Mouse (Mus musculus) urinary bladder, postnatal 36 days (tissue): ENCODE data around the gene Ccdc137.

Experiments used
- DNase-seq, 2 experiments: peaks; one replicate each; pipeline ENCODE4 v3.0.0; 2022; ENCODE audit warnings: low spot score in 2 of 2, mixed read lengths in 1 of 2

The Ccdc137 gene

GRCm38 (mm10) chr11:120458847-120459597 is 1.1 kb downstream of the Ccdc137 start:
- no peak for DNase-seq

DNA sequence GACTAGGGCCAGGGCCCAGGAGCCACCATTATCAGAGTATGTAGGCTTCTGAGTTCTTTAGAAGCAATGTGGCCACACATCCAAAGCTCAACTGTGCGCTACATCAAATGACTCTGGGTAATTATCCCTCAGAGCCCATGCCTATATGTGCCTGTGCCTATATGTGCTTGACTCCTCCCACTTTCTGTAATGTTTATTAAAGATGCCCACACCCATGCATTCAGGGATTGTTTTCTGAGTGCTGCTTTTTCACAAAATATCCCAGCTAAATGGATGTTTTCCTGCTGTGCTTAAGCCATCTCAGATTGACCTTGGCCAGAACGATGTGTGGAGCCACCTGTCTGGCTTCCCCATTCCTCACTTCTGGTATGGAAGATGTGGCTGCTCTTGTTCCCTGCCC is 5.6 kb downstream of the Ccdc137 start:
- DNase-seq: no peak

- no peak for DNase-seq
These were observed 6.5 kb downstream of the Ccdc137 start for GRCm38 (mm10) chr11:120464365-120464764.

DNA sequence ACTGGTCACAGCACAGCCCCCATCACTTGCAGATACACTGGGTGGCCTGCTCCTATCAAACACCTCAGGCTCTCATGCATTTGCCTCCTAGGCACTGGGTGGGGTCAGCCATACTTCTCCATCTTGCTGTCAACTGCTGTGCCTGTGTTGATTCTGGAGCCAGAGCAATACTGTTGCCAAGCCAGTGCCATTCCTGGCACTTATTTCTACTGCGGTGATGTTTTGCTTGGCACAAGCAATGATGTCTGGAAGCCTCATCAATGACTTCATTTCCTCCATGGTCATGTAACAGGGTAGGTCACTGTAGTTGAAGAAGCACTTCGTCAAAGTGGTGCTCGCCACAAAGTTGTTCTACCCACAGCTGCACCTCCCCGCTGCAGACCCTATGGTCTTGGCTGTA is 7.6 kb downstream of the Ccdc137 start:
- no peak for DNase-seq

- peak; percentile 87 to 94 for DNase-seq
These were observed 9.3 kb downstream of the Ccdc137 start, which contains the start of gene Arl16 for GRCm38 (mm10) chr11:120467051-120467735. Gene Arl16 (minus strand): TSS chr11:120467607.

GRCm38 (mm10) chr11:120467736-120468092 is 9.8 kb downstream of the Ccdc137 start:
- DNase-seq: no peak

DNA sequence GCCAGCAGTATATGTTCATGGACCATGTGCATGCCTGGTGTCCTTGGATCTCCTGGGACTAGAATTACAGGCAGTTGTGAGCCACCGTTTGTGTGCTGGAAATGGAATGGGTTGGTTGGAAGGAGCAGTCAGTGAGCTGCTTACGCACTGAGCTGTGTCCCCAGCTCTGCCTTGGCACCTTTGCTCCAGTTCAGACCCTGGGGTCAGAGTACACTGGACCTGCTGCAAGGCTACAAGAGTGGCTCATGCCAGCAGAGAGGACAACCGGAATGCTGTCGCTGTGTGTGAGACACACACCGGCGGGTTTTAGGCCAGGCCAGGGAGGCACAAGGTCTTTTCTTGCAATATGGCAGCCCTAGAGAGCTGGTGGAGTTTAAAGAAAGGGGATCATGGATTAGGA is 14.1 kb downstream of the Ccdc137 start:
- DNase-seq: no peak

DNA sequence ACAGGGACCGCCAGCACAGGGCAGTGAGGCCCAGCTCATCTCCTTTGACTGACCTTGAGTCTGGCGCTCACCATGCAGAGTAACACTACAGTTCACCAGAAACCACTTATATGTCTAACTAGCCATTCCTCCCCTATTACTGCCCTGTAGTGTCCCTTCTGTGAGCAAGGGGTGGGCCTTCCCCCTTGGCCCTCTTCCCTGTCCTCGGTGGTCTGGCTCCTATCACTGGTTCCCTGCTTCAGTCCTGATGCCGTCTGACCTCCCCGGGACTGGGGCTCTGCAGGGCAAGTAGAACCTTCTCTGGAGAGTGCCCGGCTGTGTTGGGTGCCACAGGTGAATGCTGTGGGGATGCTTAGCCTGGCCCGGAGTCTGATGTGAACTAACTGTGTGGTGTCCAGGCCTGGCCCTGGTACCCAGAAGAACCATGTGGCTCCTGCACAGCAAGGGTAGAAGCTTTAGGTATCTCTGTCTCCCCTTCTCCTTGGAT is 25.6 kb downstream of the Ccdc137 start:
- DNase-seq: no peak

- DNase-seq: peak; percentile 82 to 87
These were observed 26.5 kb downstream of the Ccdc137 start, which contains the start of gene Mrpl12 for GRCm38 (mm10) chr11:120484265-120484981. Gene Mrpl12 (plus strand): TSS chr11:120484613.

DNA sequence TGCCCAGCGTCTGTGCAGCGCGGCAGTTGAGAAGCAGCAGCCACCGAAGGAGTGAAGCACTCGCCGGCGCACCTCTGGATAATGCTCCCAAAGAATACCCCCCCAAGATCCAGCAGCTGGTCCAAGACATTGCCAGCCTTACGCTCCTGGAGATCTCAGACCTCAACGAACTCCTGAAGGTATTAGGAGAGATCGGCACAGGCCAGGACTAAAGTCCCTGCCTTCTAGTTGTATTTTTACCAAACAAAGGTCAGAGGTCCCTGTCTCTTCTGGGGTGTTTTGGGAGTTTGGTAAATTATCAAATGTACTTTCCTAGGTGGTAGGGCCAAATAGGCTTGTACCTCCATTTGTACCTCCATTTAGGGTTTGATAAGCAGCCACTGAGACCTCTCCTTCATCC is 27.3 kb downstream of the Ccdc137 start:
- no peak for DNase-seq

- DNase-seq: no peak
These were observed 30.6 kb downstream of the Ccdc137 start for GRCm38 (mm10) chr11:120488516-120488915.

GRCm38 (mm10) chr11:120489054-120489761 is 31.3 kb downstream of the Ccdc137 start:
- DNase-seq: peak in 1 of 2 experiments; percentile 72

DNA sequence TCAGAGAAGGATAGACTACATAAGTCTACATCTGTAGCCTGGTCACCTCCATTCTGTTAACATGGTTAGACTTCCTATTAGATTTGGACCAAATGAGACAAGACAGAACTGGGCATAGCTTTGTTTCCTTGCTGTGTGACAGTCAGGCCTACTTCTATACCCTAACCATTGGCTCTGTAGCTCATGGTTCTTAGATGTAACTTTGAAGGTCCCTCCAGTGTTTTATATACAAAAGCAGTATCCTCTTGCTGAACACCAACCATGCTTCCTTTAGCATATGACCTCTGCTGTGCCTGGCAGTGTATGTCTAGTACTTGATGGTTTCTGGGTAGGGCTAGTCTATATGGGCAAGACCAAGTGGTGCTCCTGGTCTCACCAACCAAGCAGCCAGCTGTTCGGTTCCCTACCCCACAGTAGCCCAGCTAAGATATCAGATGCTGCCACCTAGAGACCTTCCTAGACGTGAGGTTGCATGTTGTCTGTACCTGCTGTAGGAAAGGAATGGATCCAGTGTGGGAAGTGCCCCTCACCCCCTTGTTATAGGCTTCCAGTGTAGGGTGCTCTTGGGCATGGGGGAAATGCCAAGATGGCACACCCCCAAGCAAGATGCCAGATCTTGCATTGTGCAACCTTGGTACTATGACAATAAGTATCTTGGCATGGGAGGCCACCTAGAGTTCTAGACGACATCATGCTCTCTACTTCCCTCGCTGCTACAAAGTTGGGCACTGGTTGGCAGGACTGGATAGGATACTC is 32.6 kb downstream of the Ccdc137 start:
- no peak for DNase-seq

- DNase-seq: peak; percentile 88 to 90
These were observed 33.6 kb downstream of the Ccdc137 start, which contains the start of gene Slc25a10 for GRCm38 (mm10) chr11:120491317-120492023. Gene Slc25a10 (plus strand): TSS chr11:120491840.

- DNase-seq: peak in 1 of 2 experiments; percentile 43
These were observed 34.3 kb downstream of the Ccdc137 start for GRCm38 (mm10) chr11:120492024-120492877.

- no peak for DNase-seq
These were observed 34.9 kb downstream of the Ccdc137 start for GRCm38 (mm10) chr11:120492878-120493203.

GRCm38 (mm10) chr11:120493351-120493750 is 35.4 kb downstream of the Ccdc137 start:
- no peak for DNase-seq

GRCm38 (mm10) chr11:120493911-120494310 is 36.0 kb downstream of the Ccdc137 start:
- no peak for DNase-seq

DNA sequence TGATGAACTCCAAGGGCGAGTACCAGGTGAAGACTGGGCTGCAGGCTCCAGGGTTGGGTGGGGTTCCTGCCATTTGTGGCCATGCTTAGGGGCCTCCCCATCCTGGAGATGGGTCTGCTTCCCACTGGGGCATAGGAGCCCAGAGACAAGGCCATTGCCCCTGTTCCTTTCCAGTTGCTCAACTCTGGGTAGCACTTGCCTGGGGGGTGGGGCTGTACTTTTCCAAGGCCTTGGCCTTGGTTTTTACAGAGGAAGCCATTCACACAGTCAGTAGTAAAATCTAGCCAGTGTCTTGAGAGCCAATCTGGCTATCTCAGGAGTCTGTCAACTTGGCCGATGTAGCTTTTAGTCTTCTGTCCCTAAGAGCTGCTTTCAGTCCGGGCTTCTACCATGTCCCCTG is 39.5 kb downstream of the Ccdc137 start:
- DNase-seq: peak in 1 of 2 experiments; percentile 52
